In the genomic region with DNA sequence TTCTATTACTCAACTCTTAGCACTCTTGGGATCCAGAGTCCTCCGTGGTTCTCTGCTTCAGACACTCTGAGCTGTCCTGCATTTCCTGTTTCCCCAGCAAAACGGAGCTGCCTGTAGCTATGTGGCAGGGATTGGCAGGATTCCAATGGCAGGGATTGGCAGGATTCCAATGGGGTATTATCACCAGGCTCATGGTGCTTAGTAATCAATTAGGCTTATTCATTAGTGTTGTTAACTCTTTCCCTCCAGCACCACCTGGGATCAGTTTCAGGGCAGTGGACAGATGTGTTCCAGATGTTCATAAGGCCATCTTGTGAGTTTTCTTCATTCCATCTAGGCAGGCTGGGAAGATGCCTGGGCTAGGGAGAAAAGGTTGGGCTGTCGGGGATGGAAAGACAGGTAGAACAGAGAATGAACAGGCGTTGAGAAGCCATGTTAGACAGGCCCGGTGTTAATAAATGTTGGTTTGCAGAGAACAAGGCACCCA, we compare ENCODE assay signal across 9 mouse cellular contexts.
DNase-seq lines count a peak whose midpoint lies in the region; ATAC-seq lines count a peak whose summit lies in the region.
"Had no signal": no experiment of that assay in that cellular context is flagged by ENCODE, and none has a peak within 500 bp of the region (broad histone marks: within the 10 kb centered on the region; RNA-seq: fewer than 3 reads in every experiment).

No protein-coding gene starts in this region.

- H3K4me2 ChIP-seq in hindbrain, embryonic 12.5 days (replicated peaks), result no peak overlapping the region; the same call in 1 of the 2 replicates
- H3K4me2 ChIP-seq in limb, embryonic 11.5 days (ENCODE audit: low read depth, severe bottlenecking), result no peak overlapping the region
- H3K4me2 ChIP-seq in stomach, embryonic 16.5 days (ENCODE audit: low read depth, low read length), result no peak overlapping the region; the same call in 1 of the 2 replicates

- intact Hi-C loops in left cerebral cortex, postnatal 14 days (cut with DNase I), result loop anchor here (2.0 to 10.0 kb wide), 2 partner anchors 111 to 309 kb away; no protein-coding TSS in a partner anchor

- no peak overlapping the region for H3K4me3 ChIP-seq in hindbrain, embryonic 12.5 days
- no peak overlapping the region for H3K4me3 ChIP-seq in limb, embryonic 11.5 days (ENCODE audit: low read depth, low read length)
- no peak overlapping the region for H3K4me3 ChIP-seq in stomach, embryonic 16.5 days (replicated peaks; ENCODE audit: low read length)

- H3K36me3 ChIP-seq in hindbrain, embryonic 12.5 days, result no peaks in the 10 kb centered on the region
- no peaks in the 10 kb centered on the region for H3K36me3 ChIP-seq in limb, embryonic 11.5 days (ENCODE audit: control insufficient read depth, insufficient read depth, low read length)
- H3K36me3 ChIP-seq in stomach, embryonic 16.5 days (ENCODE audit: control insufficient read depth, insufficient read depth, low read length), result no peaks in the 10 kb centered on the region

- H3K9ac ChIP-seq in hindbrain, embryonic 12.5 days, result no peak overlapping the region
- H3K9ac ChIP-seq in limb, embryonic 11.5 days (ENCODE audit: low read length), result no peak overlapping the region
- no peak overlapping the region for H3K9ac ChIP-seq in stomach, embryonic 16.5 days (ENCODE audit: low read length)

- peak; percentile 48 to 54 for DNase-seq in left cerebral cortex, postnatal 14 days (ENCODE audit: low spot score in 2 of 2)
- no peak for DNase-seq in left cerebral cortex, adult 18-20 months (ENCODE audit: low spot score in 2 of 2)
- peak; percentile 39 for DNase-seq in embryo, embryonic 10.5 days (ENCODE audit: low spot score)
- DNase-seq in limb, embryonic 11.5 days (ENCODE audit: low spot score), result peak; percentile 71
- DNase-seq in urinary bladder, postnatal 36 days (ENCODE audit: low spot score in 2 of 2), result no peak
- DNase-seq in B cell, adult 2 months, result no peak

- H3K4me1 ChIP-seq in hindbrain, embryonic 12.5 days, result peaks cover 10% of the 10 kb centered on the region
- H3K4me1 ChIP-seq in limb, embryonic 11.5 days (ENCODE audit: control insufficient read depth, insufficient read depth, low read length), result no peaks in the 10 kb centered on the region
- H3K4me1 ChIP-seq in stomach, embryonic 16.5 days (ENCODE audit: control insufficient read depth, insufficient read depth, low read length), result no peaks in the 10 kb centered on the region

- H3K27me3 ChIP-seq in hindbrain, embryonic 12.5 days, result 0 out of 2 replicates have a peak, but pooled peaks cover 4% of the 10 kb centered on the region
- no peaks in the 10 kb centered on the region for H3K27me3 ChIP-seq in limb, embryonic 11.5 days (ENCODE audit: control insufficient read depth, insufficient read depth, low read length)
- H3K27me3 ChIP-seq in stomach, embryonic 16.5 days (ENCODE audit: control insufficient read depth, insufficient read depth, low read length), result no peaks in the 10 kb centered on the region
- H3K27me3 ChIP-seq: Patski had no signal

- 53% methylated on average over 5 of the region's 5 CpGs for WGBS in hindbrain, embryonic 12.5 days
- 36% methylated on average over 5 of the region's 5 CpGs for WGBS in limb, embryonic 11.5 days
- 39% methylated on average over 5 of the region's 5 CpGs for WGBS in stomach, embryonic 16.5 days

- H3K27ac ChIP-seq in hindbrain, embryonic 12.5 days, result no peak overlapping the region
- no peak overlapping the region for H3K27ac ChIP-seq in limb, embryonic 11.5 days (replicated peaks; ENCODE audit: low read depth, low read length)
- H3K27ac ChIP-seq in stomach, embryonic 16.5 days (ENCODE audit: low read length), result no peak overlapping the region

- ATAC-seq in hindbrain, embryonic 12.5 days (ENCODE audit: low FRiP score), result peak; percentile 83
- ATAC-seq in limb, embryonic 11.5 days (ENCODE audit: insufficient number of reproducible peaks, low FRiP score, low TSS enrichment, low read depth), result peak; percentile 86
- ATAC-seq in stomach, embryonic 16.5 days (ENCODE audit: insufficient read depth, low FRiP score), result peak; percentile 89; the same call in 1 of the 2 replicates
- ATAC-seq: Patski had no signal

- H3K9me3 ChIP-seq in hindbrain, embryonic 12.5 days (replicated peaks), result no peaks in the 10 kb centered on the region
- H3K9me3 ChIP-seq in limb, embryonic 11.5 days (ENCODE audit: control insufficient read depth, low read length), result no peaks in the 10 kb centered on the region
- no peaks in the 10 kb centered on the region for H3K9me3 ChIP-seq in stomach, embryonic 16.5 days (replicated peaks; ENCODE audit: control insufficient read depth, low read length)

Comparison
In these comparisons a context has a peak if more than half of its experiments do, and no peak if none do; other contexts are left out.
1. DNase-seq: peak in left cerebral cortex, postnatal 14 days (2 of 2), embryo, embryonic 10.5 days (single experiment) and limb, embryonic 11.5 days (single experiment); none in left cerebral cortex, adult 18-20 months (0 of 2), urinary bladder, postnatal 36 days (0 of 2) and B cell, adult 2 months (0 of 2).
2. Peak in every context shown above with its lines, with median percentiles within 50 percentile points of each other: ATAC-seq.